Mouse (Mus musculus) stomach, embryonic 15.5 days (tissue): ENCODE results near the gene Olfr521. TPM values are rescaled to one million over a fixed set of nuclear protein-coding genes. Genes with fewer than 3 reads are reported as not detected.
"Not testable (repeated sequence)": the region's sequence is repeated elsewhere in the genome, so short reads cannot be mapped to it uniquely, and the experiment has no call there.

Experiments
- ATAC-seq: fragments of 200-750 bp; cut with Nextera tagmentation; 2 replicates; pipeline ENCODE4 v1.8.0; 2017; ENCODE audit warnings: low read depth, moderate number of reproducible peaks, moderate TSS enrichment; ENCODE audit not compliant: insufficient read depth, low FRiP score
- H3K27ac ChIP-seq: fragments of 300-500 bp; sonication (generic); 2 replicates; pipeline ENCODE4 v1.5.1; 2015; ENCODE audit warnings: mild to moderate bottlenecking, inconsistent platforms
- H3K27me3 ChIP-seq: fragments of 300-500 bp; sonication (generic); replicated peaks from 2 replicates; pipeline ENCODE4 v1.6.1; 2015; ENCODE audit warnings: inconsistent platforms
- H3K36me3 ChIP-seq: fragments of 300-500 bp; sonication (generic); 2 replicates; pipeline ENCODE4 v1.6.1; 2015; ENCODE audit warnings: inconsistent platforms
- H3K4me1 ChIP-seq: fragments of 300-500 bp; sonication (generic); 2 replicates; pipeline ENCODE4 v1.6.1; 2015; ENCODE audit warnings: inconsistent platforms
- H3K4me2 ChIP-seq: fragments of 300-500 bp; sonication (generic); 2 replicates; pipeline ENCODE4 v1.6.1; 2015; ENCODE audit warnings: mild to moderate bottlenecking, inconsistent platforms
- H3K4me3 ChIP-seq: fragments of 300-500 bp; sonication (generic); replicated peaks from 2 replicates; pipeline ENCODE4 v1.5.1; 2015; ENCODE audit warnings: inconsistent platforms
- H3K9ac ChIP-seq: fragments of 300-500 bp; sonication (generic); 2 replicates; pipeline ENCODE4 v1.6.1; 2015; ENCODE audit warnings: inconsistent platforms
- H3K9me3 ChIP-seq: fragments of 300-500 bp; sonication (generic); 2 replicates; pipeline ENCODE4 v1.6.1; 2016; ENCODE audit warnings: inconsistent platforms
- WGBS: fragments of 180-500 bp; shearing (Covaris S2); methylation state at CpG from one replicate; pipeline ENCODE4 v1.1.7; 2015; 5-methylcytosine and 5-hydroxymethylcytosine counted together
- polyA plus RNA-seq: library from polyadenylated mRNA; unstranded; fragments of >200 nt; fragmentation: Nextera tagmentation; extraction: Ambion mirVana; gene quantifications from 2 replicates; pipeline ENCODE4 v1.2.1, GENCODE M21; 2015

Gene Olfr521
- polyA plus RNA-seq, result not detected in 2 replicates

GRCm38 (mm10) chr7:99763207-99763606 lies at the start of gene Olfr521:
Olfr521 (plus strand) TSS chr7:99763507.
- H3K36me3 ChIP-seq, result no peaks in the 10 kb centered on the region
- no peak for ATAC-seq
- H3K9ac ChIP-seq, result no peak within 1 kb of the TSS
- 0 out of 2 replicates have a peak, but pooled peaks cover 4% of the 10 kb centered on the region for H3K9me3 ChIP-seq
- H3K27me3 ChIP-seq, result no peaks in the 10 kb centered on the region
- H3K27ac ChIP-seq, result no peak within 1 kb of the TSS
- no peak within 1 kb of the TSS for H3K4me3 ChIP-seq
- WGBS, result 94% methylated on average over 2 of the region's 2 CpGs
- no peaks in the 10 kb centered on the region for H3K4me1 ChIP-seq
- no peak within 1 kb of the TSS for H3K4me2 ChIP-seq

- no peak overlapping the region for H3K9ac ChIP-seq
- ATAC-seq, result no peak
- H3K36me3 ChIP-seq, result no peaks in the 10 kb centered on the region
- no peaks in the 10 kb centered on the region for H3K9me3 ChIP-seq
- no peaks in the 10 kb centered on the region for H3K4me1 ChIP-seq
- H3K27ac ChIP-seq, result no peak overlapping the region
- no peaks in the 10 kb centered on the region for H3K27me3 ChIP-seq
- no peak overlapping the region for H3K4me2 ChIP-seq
- 83% methylated on average over 2 of the region's 2 CpGs for WGBS
- H3K4me3 ChIP-seq, result no peak overlapping the region
Observed at GRCm38 (mm10) chr7:99716536-99716935, 46.8 kb upstream of the Olfr521 start.

- Histone ChIP-seq H3K4me3 (no peak within 1 kb of the TSS), H3K36me3 (no peaks in the 10 kb centered on the region), H3K9ac (no peak within 1 kb of the TSS), H3K27ac (no peak within 1 kb of the TSS), H3K4me1 (no peaks in the 10 kb centered on the region), H3K27me3 (no peaks in the 10 kb centered on the region; the same call in 1 of the 2 replicates), H3K4me2 (no peak within 1 kb of the TSS), H3K9me3 (no peaks in the 10 kb centered on the region)
- no peak for ATAC-seq
- WGBS, result 81% methylated on average over 2 of the region's 2 CpGs
Observed at GRCm38 (mm10) chr7:99729973-99730372, 33.3 kb upstream of the Olfr521 start, which contains the start of gene Olfr520. Olfr520 (plus strand) TSS chr7:99730273.

GRCm38 (mm10) chr7:99734612-99735011 lies 28.7 kb upstream of the Olfr521 start:
- Histone ChIP-seq H3K4me3 (no peak overlapping the region), H3K4me1 (0 out of 2 replicates have a peak, but pooled peaks cover 2% of the 10 kb centered on the region), H3K36me3 (no peaks in the 10 kb centered on the region), H3K9ac (no peak overlapping the region), H3K27ac (no peak overlapping the region), H3K27me3 (no peaks in the 10 kb centered on the region; the same call in 1 of the 2 replicates), H3K9me3 (no peaks in the 10 kb centered on the region), H3K4me2 (no peak overlapping the region)
- WGBS, result 86% methylated on average over 2 of the region's 2 CpGs
- no peak for ATAC-seq

GRCm38 (mm10) chr7:99735491-99735890 lies 27.8 kb upstream of the Olfr521 start:
- WGBS, result 90% methylated on average over 9 of the region's 9 CpGs
- H3K4me2 ChIP-seq, H3K36me3 ChIP-seq, H3K9ac ChIP-seq, H3K4me3 ChIP-seq, ATAC-seq, H3K27ac ChIP-seq, H3K27me3 ChIP-seq, H3K9me3 ChIP-seq, H3K4me1 ChIP-seq: not testable (repeated sequence)

GRCm38 (mm10) chr7:99739276-99739675 lies 24.0 kb upstream of the Olfr521 start:
- Histone ChIP-seq H3K9ac (no peak overlapping the region), H3K4me3 (no peak overlapping the region), H3K36me3 (no peaks in the 10 kb centered on the region), H3K9me3 (no peaks in the 10 kb centered on the region), H3K27me3 (no peaks in the 10 kb centered on the region), H3K27ac (no peak overlapping the region), H3K4me1 (0 out of 2 replicates have a peak, but pooled peaks cover 2% of the 10 kb centered on the region), H3K4me2 (no peak overlapping the region)
- ATAC-seq, result no peak
- WGBS, result 49% methylated on average over 9 of the region's 9 CpGs

GRCm38 (mm10) chr7:99781385-99781784 lies 18.1 kb downstream of the Olfr521 start:
- ATAC-seq, result no peak

GRCm38 (mm10) chr7:99781916-99782315 lies 18.6 kb downstream of the Olfr521 start:
- no peak overlapping the region for H3K9ac ChIP-seq
- WGBS, result 57% methylated on average over 2 of the region's 2 CpGs
- no peaks in the 10 kb centered on the region for H3K4me1 ChIP-seq
- no peaks in the 10 kb centered on the region for H3K9me3 ChIP-seq
- H3K27ac ChIP-seq, result no peak overlapping the region
- H3K27me3 ChIP-seq, result no peaks in the 10 kb centered on the region
- no peak overlapping the region for H3K4me2 ChIP-seq
- H3K4me3 ChIP-seq, result no peak overlapping the region
- ATAC-seq, result no peak
- H3K36me3 ChIP-seq, result no peaks in the 10 kb centered on the region

More at GRCm38 (mm10) chr7:99781385-99781784, 18.1 kb downstream of the Olfr521 start:
- H3K27ac ChIP-seq, result no peak overlapping the region
- no peaks in the 10 kb centered on the region for H3K4me1 ChIP-seq
- no peaks in the 10 kb centered on the region for H3K27me3 ChIP-seq
- no peak overlapping the region for H3K4me3 ChIP-seq
- H3K36me3 ChIP-seq, result no peaks in the 10 kb centered on the region
- WGBS, result 60% methylated on average over 5 of the region's 5 CpGs
- no peak overlapping the region for H3K9ac ChIP-seq
- no peak overlapping the region for H3K4me2 ChIP-seq
- H3K9me3 ChIP-seq, result no peaks in the 10 kb centered on the region

GRCm38 (mm10) chr7:99783421-99783820 lies 20.1 kb downstream of the Olfr521 start:
- no peak overlapping the region for H3K9ac ChIP-seq
- 89% methylated on average over 7 of the region's 7 CpGs for WGBS
- no peaks in the 10 kb centered on the region for H3K4me1 ChIP-seq
- H3K27me3 ChIP-seq, result no peaks in the 10 kb centered on the region
- no peak overlapping the region for H3K4me3 ChIP-seq
- no peak for ATAC-seq
- no peaks in the 10 kb centered on the region for H3K36me3 ChIP-seq
- no peak overlapping the region for H3K4me2 ChIP-seq
- no peaks in the 10 kb centered on the region for H3K9me3 ChIP-seq
- H3K27ac ChIP-seq, result no peak overlapping the region

- no peaks in the 10 kb centered on the region for H3K9me3 ChIP-seq
- H3K27me3 ChIP-seq, result no peaks in the 10 kb centered on the region
- WGBS, result 80% methylated on average over 3 of the region's 3 CpGs
- H3K9ac ChIP-seq, result no peak overlapping the region
- no peak overlapping the region for H3K27ac ChIP-seq
- no peak overlapping the region for H3K4me3 ChIP-seq
- no peaks in the 10 kb centered on the region for H3K36me3 ChIP-seq
- no peak overlapping the region for H3K4me2 ChIP-seq
- no peak for ATAC-seq
- H3K4me1 ChIP-seq, result no peaks in the 10 kb centered on the region
Observed at GRCm38 (mm10) chr7:99785553-99785952, 22.2 kb downstream of the Olfr521 start.

- Histone ChIP-seq H3K4me2 (no peak overlapping the region), H3K9ac (no peak overlapping the region), H3K9me3 (no peaks in the 10 kb centered on the region), H3K4me1 (no peaks in the 10 kb centered on the region), H3K36me3 (no peaks in the 10 kb centered on the region), H3K27ac (no peak overlapping the region), H3K27me3 (no peaks in the 10 kb centered on the region), H3K4me3 (no peak overlapping the region)
- WGBS, result 78% methylated on average over 3 of the region's 3 CpGs
- ATAC-seq, result no peak
Observed at GRCm38 (mm10) chr7:99786774-99787173, 23.5 kb downstream of the Olfr521 start.

- WGBS, result 53% methylated on average over 2 of the region's 2 CpGs
- no peak for ATAC-seq
- Histone ChIP-seq H3K4me2 (no peak overlapping the region), H3K27ac (no peak overlapping the region), H3K4me3 (no peak overlapping the region), H3K9me3 (no peaks in the 10 kb centered on the region), H3K9ac (no peak overlapping the region), H3K4me1 (no peaks in the 10 kb centered on the region), H3K27me3 (no peaks in the 10 kb centered on the region), H3K36me3 (no peaks in the 10 kb centered on the region)
Observed at GRCm38 (mm10) chr7:99787935-99788334, 24.6 kb downstream of the Olfr521 start.

- 38% methylated on average over 5 of the region's 5 CpGs for WGBS
- no peak overlapping the region for H3K4me2 ChIP-seq
- no peaks in the 10 kb centered on the region for H3K4me1 ChIP-seq
- H3K27me3 ChIP-seq, result no peaks in the 10 kb centered on the region
- no peak overlapping the region for H3K27ac ChIP-seq
- no peak overlapping the region for H3K4me3 ChIP-seq
- H3K36me3 ChIP-seq, result no peaks in the 10 kb centered on the region
- H3K9ac ChIP-seq, result no peak overlapping the region
- H3K9me3 ChIP-seq, result no peaks in the 10 kb centered on the region
- no peak for ATAC-seq
Observed at GRCm38 (mm10) chr7:99788563-99788962, 25.3 kb downstream of the Olfr521 start.
